Mouse (Mus musculus): ENCODE measurements around the gene Vps45.

- TF ChIP-seq GATA1 (IDR thresholded peaks at IDR 0.05; ENCODE audit: low read length) (no peak), TAL1 (IDR thresholded peaks at IDR 0.05; ENCODE audit: low read length) (no peak)
Measured at GRCm38 (mm10) chr3:96050779-96051178, 7.5 kb downstream of the Vps45 start.
